Mouse (Mus musculus) stomach, embryonic 16.5 days (tissue): ENCODE measurements around the gene Safb2. TPM values are rescaled to one million over a fixed set of nuclear protein-coding genes. Genes with fewer than 3 reads are reported as not detected.

Experiments
- ATAC-seq: fragments of 200-750 bp; cut with Nextera tagmentation; 2 replicates; pipeline ENCODE4 v1.8.0; 2017; ENCODE audit warnings: moderate number of reproducible peaks, moderate TSS enrichment; ENCODE audit not compliant: insufficient read depth, low FRiP score
- H3K27ac ChIP-seq: fragments of 300-500 bp; sonication (generic); 2 replicates; pipeline ENCODE4 v1.5.1; 2014; ENCODE audit warnings: low read length
- H3K27me3 ChIP-seq: fragments of 300-500 bp; sonication (generic); 2 replicates; pipeline ENCODE4 v1.6.1; 2014; ENCODE audit warnings: low read length, control low read depth, mixed read lengths; ENCODE audit not compliant: control insufficient read depth, insufficient read depth
- H3K36me3 ChIP-seq: fragments of 300-500 bp; sonication (generic); 2 replicates; pipeline ENCODE4 v1.6.1; 2014; ENCODE audit warnings: low read length; ENCODE audit not compliant: control insufficient read depth, insufficient read depth
- H3K4me1 ChIP-seq: fragments of 300-500 bp; sonication (generic); 2 replicates; pipeline ENCODE4 v1.6.1; 2014; ENCODE audit warnings: low read length, control low read depth, mixed read lengths; ENCODE audit not compliant: control insufficient read depth, insufficient read depth
- H3K4me2 ChIP-seq: fragments of 300-500 bp; sonication (generic); 2 replicates; pipeline ENCODE4 v1.6.1; 2014; ENCODE audit warnings: low read depth, low read length, mixed read lengths
- H3K4me3 ChIP-seq: fragments of 300-500 bp; sonication (generic); replicated peaks from 2 replicates; pipeline ENCODE4 v1.5.1; 2014; ENCODE audit warnings: mild to moderate bottlenecking, low read length
- H3K9ac ChIP-seq: fragments of 300-500 bp; sonication (generic); 2 replicates; pipeline ENCODE4 v1.6.1; 2014; ENCODE audit warnings: low read length
- H3K9me3 ChIP-seq: fragments of 300-500 bp; sonication (generic); replicated peaks from 2 replicates; pipeline ENCODE4 v1.6.1; 2016; ENCODE audit warnings: low read length, control low read depth; ENCODE audit not compliant: control insufficient read depth
- WGBS: fragments of 180-500 bp; shearing (Covaris S2); extraction: QIAGEN DNeasy Blood & Tissue Kit; methylation state at CpG from one replicate; pipeline ENCODE4 v1.1.7; 2014; 5-methylcytosine and 5-hydroxymethylcytosine counted together
- polyA plus RNA-seq: library from polyadenylated mRNA; unstranded; fragments of >200 nt; fragmentation: Nextera tagmentation; extraction: Ambion mirVana; gene quantifications from 2 replicates; pipeline ENCODE4 v1.2.1, GENCODE M21; 2015

Gene Safb2
- polyA plus RNA-seq, 1 experiment from 2014 or later, result 55.0 TPM

DNA sequence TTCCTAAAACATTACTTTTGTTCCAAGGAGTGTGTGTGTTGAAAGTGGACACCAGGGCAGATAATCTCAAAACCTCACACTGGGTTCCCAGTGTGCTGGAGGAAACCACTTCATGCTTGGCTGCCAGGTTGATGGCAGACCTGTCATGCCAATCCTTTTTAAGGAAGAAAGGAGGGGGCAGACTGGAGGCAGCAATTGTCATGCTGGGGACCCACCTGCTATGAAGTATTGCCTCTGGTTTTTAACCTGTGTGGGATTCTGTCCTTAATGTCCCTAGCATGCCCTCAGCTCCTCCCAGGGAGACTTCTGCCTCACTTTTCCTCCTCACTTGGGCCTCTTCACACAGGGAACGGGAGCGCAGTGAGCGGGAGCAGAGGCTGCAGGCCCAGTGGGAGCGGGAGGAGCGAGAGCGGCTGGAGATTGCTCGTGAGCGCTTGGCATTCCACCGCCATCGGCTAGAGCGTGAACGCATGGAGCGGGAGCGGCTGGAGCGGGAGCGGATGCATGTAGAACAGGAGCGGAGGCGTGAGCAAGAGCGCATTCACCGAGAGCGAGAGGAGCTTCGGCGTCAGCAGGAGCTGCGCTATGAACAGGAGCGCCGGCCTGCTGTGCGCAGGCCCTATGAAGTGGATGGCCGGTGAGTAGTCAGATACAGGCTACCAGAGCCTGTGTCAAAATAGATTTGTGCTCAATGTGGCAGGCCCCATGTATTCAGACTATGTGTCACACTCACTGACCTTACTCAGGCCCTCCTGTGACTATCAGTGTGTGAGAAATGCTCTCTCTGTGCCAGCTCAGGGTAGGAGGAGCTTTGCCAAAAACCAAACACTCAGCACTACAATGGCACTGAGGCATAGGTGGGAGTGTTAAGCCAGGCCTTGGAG lies 19.0 kb upstream of the Safb2 start:
- ATAC-seq, result no peak
- Histone ChIP-seq H3K36me3 (peaks cover 46% of the 10 kb centered on the region), H3K27me3 (no peaks in the 10 kb centered on the region), H3K4me3 (no peak overlapping the region), H3K9me3 (no peaks in the 10 kb centered on the region), H3K9ac (no peak overlapping the region), H3K4me1 (peaks cover 5% of the 10 kb centered on the region; the same call in 1 of the 2 replicates), H3K4me2 (no peak overlapping the region), H3K27ac (no peak overlapping the region)
- WGBS, result 92% methylated on average over 28 of the region's 28 CpGs

- Histone ChIP-seq H3K4me2 (no peak overlapping the region), H3K9me3 (no peaks in the 10 kb centered on the region), H3K27me3 (no peaks in the 10 kb centered on the region), H3K27ac (no peak overlapping the region), H3K36me3 (peaks cover 43% of the 10 kb centered on the region), H3K4me3 (no peak overlapping the region), H3K9ac (no peak overlapping the region), H3K4me1 (no peaks in the 10 kb centered on the region)
- 0 out of 2 replicates have a peak, but pooled peaks have one; percentile 39 for ATAC-seq
- 73% methylated on average over 8 of the region's 8 CpGs for WGBS
Measured at GRCm38 (mm10) chr17:56593527-56594271, 9.3 kb upstream of the Safb2 start.

- no peak overlapping the region for H3K27ac ChIP-seq
- no peak overlapping the region for H3K9ac ChIP-seq
- no peak for ATAC-seq
- no peaks in the 10 kb centered on the region for H3K9me3 ChIP-seq
- peaks cover 39% of the 10 kb centered on the region for H3K36me3 ChIP-seq
- H3K4me1 ChIP-seq, result 0 out of 2 replicates have a peak, but pooled peaks cover 4% of the 10 kb centered on the region
- H3K4me3 ChIP-seq, result no peak overlapping the region
- no peak overlapping the region for H3K4me2 ChIP-seq
- no peaks in the 10 kb centered on the region for H3K27me3 ChIP-seq
Measured at GRCm38 (mm10) chr17:56592553-56592952, 8.2 kb upstream of the Safb2 start.

- H3K36me3 ChIP-seq, result peaks cover 16% of the 10 kb centered on the region
- peaks cover 17% of the 10 kb centered on the region for H3K4me1 ChIP-seq
- no peak for ATAC-seq
Measured at GRCm38 (mm10) chr17:56588921-56589320, 4.5 kb upstream of the Safb2 start.

GRCm38 (mm10) chr17:56587773-56588172 lies 3.4 kb upstream of the Safb2 start:
- Histone ChIP-seq H3K9me3 (no peaks in the 10 kb centered on the region), H3K27me3 (no peaks in the 10 kb centered on the region), H3K27ac (no peak overlapping the region), H3K36me3 (peaks cover 10% of the 10 kb centered on the region), H3K9ac (no peak overlapping the region), H3K4me2 (no peak overlapping the region), H3K4me3 (no peak overlapping the region), H3K4me1 (peaks cover 24% of the 10 kb centered on the region)
- no peak for ATAC-seq
- 81% methylated on average over 1 of the region's 1 CpGs for WGBS

More at GRCm38 (mm10) chr17:56588921-56589320, 4.5 kb upstream of the Safb2 start:
- no peak overlapping the region for H3K4me2 ChIP-seq
- H3K9ac ChIP-seq, result no peak overlapping the region
- no peak overlapping the region for H3K27ac ChIP-seq
- no peaks in the 10 kb centered on the region for H3K27me3 ChIP-seq
- 95% methylated on average over 4 of the region's 4 CpGs for WGBS
- H3K9me3 ChIP-seq, result no peaks in the 10 kb centered on the region
- H3K4me3 ChIP-seq, result no peak overlapping the region

GRCm38 (mm10) chr17:56585171-56585821 lies 911 bp upstream of the Safb2 start:
- WGBS, result under 1% methylated on average over 61 of the region's 61 CpGs
- peak overlapping the region; percentile 95 for H3K4me2 ChIP-seq
- peak overlapping the region; percentile 94 for H3K4me3 ChIP-seq
- ATAC-seq, result no peak
- no peaks in the 10 kb centered on the region for H3K9me3 ChIP-seq
- H3K36me3 ChIP-seq, result peaks cover 23% of the 10 kb centered on the region
- H3K9ac ChIP-seq, result peak overlapping the region; percentile 93
- H3K27me3 ChIP-seq, result no peaks in the 10 kb centered on the region
- H3K27ac ChIP-seq, result peak overlapping the region; percentile 96
- H3K4me1 ChIP-seq, result peaks cover 43% of the 10 kb centered on the region

GRCm38 (mm10) chr17:56583611-56584256 lies 651 bp downstream of the Safb2 start:
- Histone ChIP-seq H3K36me3 (peaks cover 22% of the 10 kb centered on the region), H3K27me3 (no peaks in the 10 kb centered on the region), H3K4me1 (peaks cover 43% of the 10 kb centered on the region), H3K4me3 (peak overlapping the region; percentile 84), H3K27ac (peak overlapping the region; percentile 95), H3K4me2 (peak overlapping the region; percentile 68), H3K9ac (peak overlapping the region; percentile 89), H3K9me3 (no peaks in the 10 kb centered on the region)
- ATAC-seq, result no peak
- 2% methylated on average over 33 of the region's 33 CpGs for WGBS

GRCm38 (mm10) chr17:56583071-56583470 lies 1.3 kb downstream of the Safb2 start:
- Histone ChIP-seq H3K4me1 (peaks cover 43% of the 10 kb centered on the region), H3K9ac (peak overlapping the region; percentile 89), H3K27me3 (no peaks in the 10 kb centered on the region), H3K4me3 (peak overlapping the region; percentile 84), H3K36me3 (peaks cover 29% of the 10 kb centered on the region), H3K4me2 (peak overlapping the region; percentile 68), H3K27ac (no peak overlapping the region), H3K9me3 (no peaks in the 10 kb centered on the region)
- 71% methylated on average over 1 of the region's 1 CpGs for WGBS
- no peak for ATAC-seq
